ENCODE assay signal across 14 mouse cellular contexts in the genomic region with DNA sequence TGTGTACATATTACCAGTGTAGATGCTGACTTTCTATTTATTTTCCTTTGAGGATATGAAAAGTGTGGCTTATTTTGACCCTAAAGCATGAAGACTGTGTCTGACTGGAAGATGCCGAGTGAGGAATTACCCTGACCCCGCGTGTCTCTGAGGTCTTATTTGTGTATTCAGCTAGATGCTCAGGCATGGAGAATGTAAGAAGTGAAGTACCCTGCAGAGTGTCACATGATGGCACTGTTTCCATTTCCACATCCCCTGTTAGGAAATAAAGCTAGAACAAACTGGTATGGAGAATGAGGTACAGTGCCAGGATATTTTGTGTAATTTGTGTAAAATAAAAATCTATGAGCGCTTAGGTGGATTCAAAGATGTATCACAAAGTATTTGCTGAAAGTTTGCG.
DNase-seq lines count a peak whose midpoint lies in the region; ATAC-seq lines count a peak whose summit lies in the region.
"Had no signal": no experiment of that assay in that cellular context is flagged by ENCODE, and none has a peak within 500 bp of the region (broad histone marks: within the 10 kb centered on the region; RNA-seq: fewer than 3 reads in every experiment).

No protein-coding gene starts in this region.

- peak; percentile 11 for DNase-seq in embryonic facial prominence, embryonic 14.5 days (ENCODE audit: low spot score)
- DNase-seq in embryonic facial prominence, embryonic 10.5 days (ENCODE audit: low spot score): no peak
- DNase-seq in neural tube, embryonic 11.5 days (ENCODE audit: low spot score): no peak
- DNase-seq in neural tube, embryonic 10.5 days (ENCODE audit: extremely low spot score, low spot score): no peak
- DNase-seq in thymus, postnatal 4 days: no peak
- DNase-seq in spleen, postnatal 14 days (ENCODE audit: low spot score in 2 of 2): no peak
- no peak for DNase-seq in frontal cortex, postnatal 36 days (ENCODE audit: low spot score in 2 of 2)
- DNase-seq: cerebellum, adult 8-10 months had no signal

- 64% methylated on average over 5 of the region's 5 CpGs for WGBS in embryonic facial prominence, embryonic 14.5 days
- 73% methylated on average over 5 of the region's 5 CpGs for WGBS in embryonic facial prominence, embryonic 10.5 days
- whole genome bisulfite sequencing in neural tube, embryonic 11.5 days: 74% methylated on average over 5 of the region's 5 CpGs
- WGBS in midbrain, embryonic 15.5 days: 45% methylated on average over 5 of the region's 5 CpGs

- H3K27me3 ChIP-seq in embryonic facial prominence, embryonic 14.5 days (replicated peaks; ENCODE audit: control insufficient read depth, insufficient read depth, low read length): no peaks in the 10 kb centered on the region
- H3K27me3 ChIP-seq in embryonic facial prominence, embryonic 10.5 days (replicated peaks; ENCODE audit: low read depth, poor library complexity, severe bottlenecking): no peaks in the 10 kb centered on the region
- no peaks in the 10 kb centered on the region for H3K27me3 ChIP-seq in neural tube, embryonic 11.5 days (ENCODE audit: control insufficient read depth, insufficient read depth, low read length)
- H3K27me3 ChIP-seq in midbrain, embryonic 15.5 days (replicated peaks): no peaks in the 10 kb centered on the region
- H3K27me3 ChIP-seq: embryonic facial prominence, embryonic 13.5 days; heart, embryonic 13.5 days; intestine, embryonic 15.5 days had no signal

- H3K36me3 ChIP-seq in embryonic facial prominence, embryonic 14.5 days (ENCODE audit: control insufficient read depth, insufficient read depth, low read length): no peaks in the 10 kb centered on the region
- H3K36me3 ChIP-seq in embryonic facial prominence, embryonic 10.5 days (replicated peaks): no peaks in the 10 kb centered on the region
- no peaks in the 10 kb centered on the region for H3K36me3 ChIP-seq in neural tube, embryonic 11.5 days (ENCODE audit: control insufficient read depth, insufficient read depth, low read length)
- H3K36me3 ChIP-seq in midbrain, embryonic 15.5 days (replicated peaks): no peaks in the 10 kb centered on the region
- H3K36me3 ChIP-seq: embryonic facial prominence, embryonic 13.5 days; G1E; heart, embryonic 13.5 days; intestine, embryonic 15.5 days had no signal

- no peak overlapping the region for H3K4me3 ChIP-seq in embryonic facial prominence, embryonic 14.5 days (ENCODE audit: low read depth, low read length)
- H3K4me3 ChIP-seq in embryonic facial prominence, embryonic 10.5 days: no peak overlapping the region
- H3K4me3 ChIP-seq in neural tube, embryonic 11.5 days (ENCODE audit: low read depth, low read length): no peak overlapping the region
- no peak overlapping the region for H3K4me3 ChIP-seq in midbrain, embryonic 15.5 days
- H3K4me3 ChIP-seq: embryonic facial prominence, embryonic 13.5 days; heart, embryonic 13.5 days; intestine, embryonic 15.5 days had no signal

- no peak overlapping the region for H3K4me2 ChIP-seq in embryonic facial prominence, embryonic 14.5 days (ENCODE audit: low read depth, low read length)
- no peak overlapping the region for H3K4me2 ChIP-seq in neural tube, embryonic 11.5 days (ENCODE audit: low read depth)
- H3K4me2 ChIP-seq in midbrain, embryonic 15.5 days: no peak overlapping the region
- H3K4me2 ChIP-seq: embryonic facial prominence, embryonic 13.5 days; heart, embryonic 13.5 days; intestine, embryonic 15.5 days had no signal

- no peaks in the 10 kb centered on the region for H3K9me3 ChIP-seq in embryonic facial prominence, embryonic 14.5 days (ENCODE audit: control insufficient read depth, low read length)
- no peaks in the 10 kb centered on the region for H3K9me3 ChIP-seq in embryonic facial prominence, embryonic 10.5 days
- no peaks in the 10 kb centered on the region for H3K9me3 ChIP-seq in neural tube, embryonic 11.5 days (ENCODE audit: control insufficient read depth, low read length)
- no peaks in the 10 kb centered on the region for H3K9me3 ChIP-seq in midbrain, embryonic 15.5 days
- H3K9me3 ChIP-seq: embryonic facial prominence, embryonic 13.5 days; G1E; heart, embryonic 13.5 days; intestine, embryonic 15.5 days had no signal

- no peak overlapping the region for H3K9ac ChIP-seq in embryonic facial prominence, embryonic 14.5 days (ENCODE audit: low read depth, low read length)
- H3K9ac ChIP-seq in neural tube, embryonic 11.5 days (ENCODE audit: low read length): no peak overlapping the region
- H3K9ac ChIP-seq in midbrain, embryonic 15.5 days: no peak overlapping the region
- H3K9ac ChIP-seq: embryonic facial prominence, embryonic 13.5 days; heart, embryonic 13.5 days; intestine, embryonic 15.5 days; liver, embryonic 14.5 days had no signal

- no peak for ATAC-seq in embryonic facial prominence, embryonic 14.5 days (ENCODE audit: low read depth)
- ATAC-seq in neural tube, embryonic 11.5 days (ENCODE audit: insufficient read depth, low FRiP score, low TSS enrichment): peak; percentile 66; the same call in 1 of the 2 replicates
- ATAC-seq in midbrain, embryonic 15.5 days (replicated peaks): peak; percentile 92
- ATAC-seq: intestine, embryonic 15.5 days had no signal

- no peak overlapping the region for H3K27ac ChIP-seq in embryonic facial prominence, embryonic 14.5 days (replicated peaks; ENCODE audit: low read depth, low read length)
- H3K27ac ChIP-seq in embryonic facial prominence, embryonic 10.5 days (replicated peaks): no peak overlapping the region
- H3K27ac ChIP-seq in neural tube, embryonic 11.5 days (ENCODE audit: low read depth, low read length): no peak overlapping the region
- no peak overlapping the region for H3K27ac ChIP-seq in midbrain, embryonic 15.5 days
- H3K27ac ChIP-seq: embryonic facial prominence, embryonic 13.5 days; heart, embryonic 13.5 days; intestine, embryonic 15.5 days; liver, embryonic 14.5 days had no signal

- H3K4me1 ChIP-seq in embryonic facial prominence, embryonic 14.5 days (ENCODE audit: control insufficient read depth, insufficient read depth, low read length): no peaks in the 10 kb centered on the region
- H3K4me1 ChIP-seq in embryonic facial prominence, embryonic 10.5 days: no peaks in the 10 kb centered on the region
- no peaks in the 10 kb centered on the region for H3K4me1 ChIP-seq in neural tube, embryonic 11.5 days (ENCODE audit: control insufficient read depth, insufficient read depth, low read length)
- no peaks in the 10 kb centered on the region for H3K4me1 ChIP-seq in midbrain, embryonic 15.5 days
- H3K4me1 ChIP-seq: embryonic facial prominence, embryonic 13.5 days; heart, embryonic 13.5 days; intestine, embryonic 15.5 days had no signal
